Mouse (Mus musculus) kidney, embryonic 16.5 days (tissue): ENCODE measurements around the gene Unkl. TPM values are rescaled to one million over a fixed set of nuclear protein-coding genes. Genes with fewer than 3 reads are reported as not detected.
"Not testable (repeated sequence)": the region's sequence is repeated elsewhere in the genome, so short reads cannot be mapped to it uniquely, and the experiment has no call there.

Experiments used
- ATAC-seq: fragments of 200-750 bp; cut with Nextera tagmentation; 2 replicates; pipeline ENCODE4 v1.8.0; 2017; ENCODE audit warnings: moderate TSS enrichment; ENCODE audit not compliant: low FRiP score, low TSS enrichment
- H3K27ac ChIP-seq: fragments of 300-500 bp; sonication (generic); 2 replicates; pipeline ENCODE4 v1.5.1; 2014; ENCODE audit warnings: low read length
- H3K27me3 ChIP-seq: fragments of 300-500 bp; sonication (generic); 2 replicates; pipeline ENCODE4 v1.6.1; 2014; ENCODE audit warnings: low read length, control low read depth, mixed read lengths; ENCODE audit not compliant: insufficient read depth
- H3K36me3 ChIP-seq: fragments of 300-500 bp; sonication (generic); 2 replicates; pipeline ENCODE4 v1.6.1; 2014; ENCODE audit warnings: low read length, control low read depth, mixed read lengths; ENCODE audit not compliant: insufficient read depth
- H3K4me1 ChIP-seq: fragments of 300-500 bp; sonication (generic); 2 replicates; pipeline ENCODE4 v1.6.1; 2014; ENCODE audit warnings: low read length, control low read depth, mixed read lengths; ENCODE audit not compliant: insufficient read depth
- H3K4me2 ChIP-seq: fragments of 300-500 bp; sonication (generic); replicated peaks from 2 replicates; pipeline ENCODE4 v1.6.1; 2014; ENCODE audit warnings: low read depth, low read length
- H3K4me3 ChIP-seq: fragments of 300-500 bp; sonication (generic); 2 replicates; pipeline ENCODE4 v1.5.1; 2014; ENCODE audit warnings: mild to moderate bottlenecking, low read length
- H3K9ac ChIP-seq: fragments of 300-500 bp; sonication (generic); replicated peaks from 2 replicates; pipeline ENCODE4 v1.6.1; 2014; ENCODE audit warnings: low read length
- H3K9me3 ChIP-seq: fragments of 300-500 bp; sonication (generic); 2 replicates; pipeline ENCODE4 v1.6.1; 2016; ENCODE audit warnings: low read length, control low read depth
- WGBS: fragments of 180-500 bp; shearing (Covaris S2); extraction: QIAGEN DNeasy Blood & Tissue Kit; methylation state at CpG from one replicate; pipeline ENCODE4 v1.1.7; 2014; 5-methylcytosine and 5-hydroxymethylcytosine counted together
- polyA plus RNA-seq: library from polyadenylated mRNA; unstranded; fragments of >200 nt; fragmentation: Nextera tagmentation; extraction: Ambion mirVana; gene quantifications from 2 replicates; pipeline ENCODE4 v1.2.1, GENCODE M21; 2015

The Unkl gene
- polyA plus RNA-seq, 1 experiment from 2014 or later, result 10.9 TPM

GRCm38 (mm10) chr17:25230014-25230655 is 41.9 kb downstream of the Unkl start:
- 0 out of 2 replicates have a peak, but pooled peaks have one; percentile 52 for ATAC-seq
- peaks cover 34% of the 10 kb centered on the region for H3K36me3 ChIP-seq
- H3K27ac ChIP-seq, result not testable (repeated sequence)

GRCm38 (mm10) chr17:25230700-25231099 is 42.5 kb downstream of the Unkl start:
- ATAC-seq, result no peak
- H3K27ac ChIP-seq, result no peak overlapping the region
- no peak overlapping the region for H3K4me2 ChIP-seq
- no peaks in the 10 kb centered on the region for H3K4me1 ChIP-seq
- no peaks in the 10 kb centered on the region for H3K9me3 ChIP-seq
- H3K4me3 ChIP-seq, result no peak overlapping the region
- H3K9ac ChIP-seq, result no peak overlapping the region
- 91% methylated on average over 3 of the region's 3 CpGs for WGBS
- H3K27me3 ChIP-seq, result no peaks in the 10 kb centered on the region
- H3K36me3 ChIP-seq, result peaks cover 37% of the 10 kb centered on the region

More at GRCm38 (mm10) chr17:25230014-25230655, 41.9 kb downstream of the Unkl start:
- not testable (repeated sequence) for H3K9ac ChIP-seq, H3K4me1 ChIP-seq, H3K9me3 ChIP-seq, H3K4me3 ChIP-seq, H3K4me2 ChIP-seq, H3K27me3 ChIP-seq
- 75% methylated on average over 13 of the region's 17 CpGs for WGBS

- H3K4me2 ChIP-seq, H3K9me3 ChIP-seq, H3K27me3 ChIP-seq, H3K4me3 ChIP-seq, ATAC-seq, H3K4me1 ChIP-seq, H3K27ac ChIP-seq, H3K9ac ChIP-seq: not testable (repeated sequence)
- H3K36me3 ChIP-seq, result peaks cover 33% of the 10 kb centered on the region
- 91% methylated on average over 4 of the region's 11 CpGs for WGBS
These were observed 43.4 kb downstream of the Unkl start for GRCm38 (mm10) chr17:25231621-25232020.

- Histone ChIP-seq H3K4me2 (no peak overlapping the region), H3K27me3 (no peaks in the 10 kb centered on the region), H3K27ac (no peak overlapping the region), H3K4me3 (no peak overlapping the region), H3K9me3 (no peaks in the 10 kb centered on the region), H3K9ac (no peak overlapping the region), H3K4me1 (peaks cover 8% of the 10 kb centered on the region), H3K36me3 (peaks cover 23% of the 10 kb centered on the region)
- no peak for ATAC-seq
- WGBS, result 89% methylated on average over 9 of the region's 9 CpGs
These were observed 47.4 kb downstream of the Unkl start for GRCm38 (mm10) chr17:25235635-25236034.

GRCm38 (mm10) chr17:25239695-25240636 is 51.8 kb downstream of the Unkl start, which contains the start of the genes Gnptg and Tsr3:
Gene Gnptg (minus strand): TSS chr17:25240124.
Gene Tsr3 (plus strand): TSS chr17:25240170.
- H3K4me3 ChIP-seq, result peak within 1 kb of the TSS; percentile 98
- ATAC-seq, result peak; percentile 88
- H3K9me3 ChIP-seq, result no peaks in the 10 kb centered on the region
- peak within 1 kb of the TSS; percentile 75 for H3K4me2 ChIP-seq
- peak within 1 kb of the TSS; percentile 89 for H3K9ac ChIP-seq
- peaks cover 18% of the 10 kb centered on the region for H3K4me1 ChIP-seq
- H3K36me3 ChIP-seq, result peaks cover 28% of the 10 kb centered on the region
- no peaks in the 10 kb centered on the region for H3K27me3 ChIP-seq
- H3K27ac ChIP-seq, result peak within 1 kb of the TSS; percentile 86
- WGBS, result under 1% methylated on average over 80 of the region's 80 CpGs

GRCm38 (mm10) chr17:25243131-25243780 is 55.1 kb downstream of the Unkl start:
- Histone ChIP-seq H3K4me2 (no peak overlapping the region), H3K4me1 (peaks cover 18% of the 10 kb centered on the region), H3K27ac (no peak overlapping the region), H3K9me3 (no peaks in the 10 kb centered on the region), H3K9ac (no peak overlapping the region), H3K4me3 (no peak overlapping the region), H3K36me3 (peaks cover 20% of the 10 kb centered on the region), H3K27me3 (no peaks in the 10 kb centered on the region)
- ATAC-seq, result no peak
- 85% methylated on average over 11 of the region's 11 CpGs for WGBS

GRCm38 (mm10) chr17:25244239-25244638 is 56.0 kb downstream of the Unkl start:
- WGBS, result 73% methylated on average over 16 of the region's 16 CpGs
- Histone ChIP-seq H3K27ac (no peak overlapping the region), H3K27me3 (no peaks in the 10 kb centered on the region), H3K9ac (no peak overlapping the region), H3K4me3 (no peak overlapping the region), H3K4me2 (no peak overlapping the region), H3K9me3 (no peaks in the 10 kb centered on the region), H3K4me1 (peaks cover 15% of the 10 kb centered on the region), H3K36me3 (peaks cover 20% of the 10 kb centered on the region)
- ATAC-seq, result no peak

- no peak overlapping the region for H3K9ac ChIP-seq
- ATAC-seq, result no peak
- no peaks in the 10 kb centered on the region for H3K4me1 ChIP-seq
- H3K9me3 ChIP-seq, result no peaks in the 10 kb centered on the region
- no peak overlapping the region for H3K4me2 ChIP-seq
- 76% methylated on average over 18 of the region's 18 CpGs for WGBS
- no peak overlapping the region for H3K4me3 ChIP-seq
- H3K36me3 ChIP-seq, result peaks cover 14% of the 10 kb centered on the region
- no peak overlapping the region for H3K27ac ChIP-seq
- 0 out of 2 replicates have a peak, but pooled peaks cover 3% of the 10 kb centered on the region for H3K27me3 ChIP-seq
These were observed 60.0 kb downstream of the Unkl start for GRCm38 (mm10) chr17:25248033-25248750.

GRCm38 (mm10) chr17:25250181-25250835 is 62.1 kb downstream of the Unkl start:
- H3K4me2 ChIP-seq, result no peak overlapping the region
- WGBS, result 74% methylated on average over 8 of the region's 8 CpGs
- no peak overlapping the region for H3K27ac ChIP-seq

More at GRCm38 (mm10) chr17:25250181-25250835, 62.1 kb downstream of the Unkl start:
- H3K4me1 ChIP-seq, result no peaks in the 10 kb centered on the region
- peaks cover 11% of the 10 kb centered on the region for H3K27me3 ChIP-seq
- no peaks in the 10 kb centered on the region for H3K9me3 ChIP-seq
- H3K4me3 ChIP-seq, result no peak overlapping the region
- no peak for ATAC-seq
- H3K9ac ChIP-seq, result no peak overlapping the region
- H3K36me3 ChIP-seq, result no peaks in the 10 kb centered on the region
